Mouse (Mus musculus) heart, postnatal 0 days (tissue): ENCODE measurements at regions not wholly inside any gene's neighbourhood (a gene's known extent, or its start where the extent isn't known, plus 50 kb on each side); places are given as distances from the start of the nearest gene placed in this dataset.
A peak's percentile ranks its signal among the peaks of the same experiment; 100 is the strongest.

ENCODE experiments used
- ATAC-seq: fragments of 200-750 bp; cut with Nextera tagmentation; 2 replicates; pipeline ENCODE4 v1.8.0; 2017; ENCODE audit warnings: low read depth, moderate number of reproducible peaks, moderate library complexity; ENCODE audit not compliant: insufficient read depth
- DNase-seq: peaks from one replicate; pipeline ENCODE4 v3.0.0-alpha.2; 2016; ENCODE audit warnings: low spot score
- H3K27ac ChIP-seq: fragments of 300-500 bp; sonication (generic); 2 replicates; pipeline ENCODE4 v1.5.1; 2014; ENCODE audit warnings: low read depth, mild to moderate bottlenecking
- H3K27me3 ChIP-seq: fragments of 300-500 bp; sonication (generic); 2 replicates; pipeline ENCODE4 v1.6.1; 2014; ENCODE audit warnings: low read length, mixed read lengths; ENCODE audit not compliant: control insufficient read depth, insufficient read depth
- H3K36me3 ChIP-seq: fragments of 300-500 bp; sonication (generic); replicated peaks from 2 replicates; pipeline ENCODE4 v1.6.1; 2014; ENCODE audit warnings: low read length, mixed read lengths; ENCODE audit not compliant: control insufficient read depth, insufficient read depth
- H3K4me1 ChIP-seq: fragments of 300-500 bp; sonication (generic); 2 replicates; pipeline ENCODE4 v1.6.1; 2014; ENCODE audit warnings: antibody characterized with exemption; ENCODE audit not compliant: control insufficient read depth, insufficient read depth
- H3K4me2 ChIP-seq: fragments of 300-500 bp; sonication (generic); 2 replicates; pipeline ENCODE4 v1.6.1; 2014; ENCODE audit warnings: low read depth, mild to moderate bottlenecking, low read length, moderate library complexity
- H3K4me3 ChIP-seq: fragments of 300-500 bp; sonication (generic); 2 replicates; pipeline ENCODE4 v1.5.1; 2014; ENCODE audit warnings: low read depth, low read length
- H3K9ac ChIP-seq: fragments of 300-500 bp; sonication (generic); replicated peaks from 2 replicates; pipeline ENCODE4 v1.6.1; 2014; ENCODE audit warnings: low read depth, low read length, mixed read lengths
- H3K9me3 ChIP-seq: fragments of 300-500 bp; sonication (generic); replicated peaks from 2 replicates; pipeline ENCODE4 v1.6.1; 2016; ENCODE audit warnings: low read length; ENCODE audit not compliant: control insufficient read depth
- CTCF ChIP-seq: IDR thresholded peaks from 2 replicates; pipeline ENCODE4 v1.5.1; 2016; ENCODE audit warnings: antibody characterized with exemption, control low read depth, low read depth
- EP300 ChIP-seq: IDR thresholded peaks from 2 replicates; pipeline ENCODE4 v1.6.1; 2016; ENCODE audit warnings: antibody characterized with exemption, low read depth
- WGBS: fragments of 180-500 bp; shearing (Covaris S2); extraction: QIAGEN DNeasy Blood & Tissue Kit; methylation state at CpG from one replicate; pipeline ENCODE4 v1.1.7; 2014; 5-methylcytosine and 5-hydroxymethylcytosine counted together

DNA sequence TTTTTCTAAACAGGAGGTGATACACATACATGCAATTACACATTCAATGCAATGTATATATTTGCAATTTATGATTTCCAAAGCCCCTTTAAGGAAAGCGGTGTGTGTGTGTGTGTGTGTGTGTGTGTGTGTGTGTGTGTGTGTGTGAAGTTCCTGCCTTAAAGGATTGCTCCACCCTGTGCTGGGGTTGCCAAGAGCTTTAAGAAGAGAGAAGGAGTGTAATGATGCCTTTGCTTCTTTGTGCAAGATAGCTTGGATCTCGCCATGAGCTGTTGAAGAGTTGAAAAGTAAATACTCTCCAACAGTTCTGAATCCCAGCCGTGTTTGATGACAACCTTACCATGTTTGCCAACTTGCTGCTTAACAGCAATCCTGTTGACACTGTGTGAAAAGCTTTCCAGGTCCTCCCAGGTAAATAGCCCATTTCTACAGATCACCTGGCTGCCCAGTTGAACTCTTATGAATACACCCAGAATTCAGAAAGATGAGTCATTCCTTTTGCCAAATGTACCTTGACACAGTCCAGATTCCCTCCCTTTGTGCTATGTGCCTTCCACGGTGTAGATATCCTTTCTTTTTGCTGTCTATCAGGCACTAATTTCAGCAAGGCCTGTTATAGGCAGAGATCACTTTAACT is 216.3 kb downstream of the Ikzf2 start:
- ATAC-seq, result no peak
- H3K9me3 ChIP-seq, result no peaks in the 10 kb centered on the region
- 56% methylated on average over 4 of the region's 4 CpGs for WGBS

GRCm38 (mm10) chr1:69469158-69469901 is 217.7 kb downstream of the Ikzf2 start:
- H3K9ac ChIP-seq, result no peak overlapping the region
- no peaks in the 10 kb centered on the region for H3K36me3 ChIP-seq
- ATAC-seq, result no peak
- DNase-seq, result no peak
- H3K27ac ChIP-seq, result no peak overlapping the region
- no peak overlapping the region for H3K4me3 ChIP-seq
- TF ChIP-seq EP300 (no peak), CTCF (no peak)
- no peaks in the 10 kb centered on the region for H3K9me3 ChIP-seq
- H3K4me2 ChIP-seq, result no peak overlapping the region
- no peaks in the 10 kb centered on the region for H3K27me3 ChIP-seq
- H3K4me1 ChIP-seq, result no peaks in the 10 kb centered on the region
- WGBS, result 76% methylated on average over 8 of the region's 8 CpGs

More for the DNA sequence above, 216.3 kb downstream of the Ikzf2 start:
- TF ChIP-seq EP300, result no peak
- TF ChIP-seq CTCF, result no peak
- Histone ChIP-seq H3K27me3 (no peaks in the 10 kb centered on the region), H3K9ac (no peak overlapping the region), H3K4me2 (no peak overlapping the region), H3K4me1 (no peaks in the 10 kb centered on the region), H3K27ac (no peak overlapping the region), H3K36me3 (no peaks in the 10 kb centered on the region), H3K4me3 (no peak overlapping the region)
- DNase-seq, result no peak

GRCm38 (mm10) chr1:69466534-69467275 is 220.3 kb downstream of the Ikzf2 start:
- TF ChIP-seq CTCF, result no peak
- no peak overlapping the region for H3K9ac ChIP-seq
- no peak overlapping the region for H3K4me3 ChIP-seq
- no peaks in the 10 kb centered on the region for H3K36me3 ChIP-seq
- H3K4me2 ChIP-seq, result no peak overlapping the region
- ATAC-seq (no peak; the same call in 1 of the 2 replicates), DNase-seq (peak; percentile 15)
- H3K27me3 ChIP-seq, result no peaks in the 10 kb centered on the region
- no peaks in the 10 kb centered on the region for H3K9me3 ChIP-seq
- 28% methylated on average over 5 of the region's 5 CpGs for WGBS
- no peaks in the 10 kb centered on the region for H3K4me1 ChIP-seq
- no peak overlapping the region for H3K27ac ChIP-seq

DNA sequence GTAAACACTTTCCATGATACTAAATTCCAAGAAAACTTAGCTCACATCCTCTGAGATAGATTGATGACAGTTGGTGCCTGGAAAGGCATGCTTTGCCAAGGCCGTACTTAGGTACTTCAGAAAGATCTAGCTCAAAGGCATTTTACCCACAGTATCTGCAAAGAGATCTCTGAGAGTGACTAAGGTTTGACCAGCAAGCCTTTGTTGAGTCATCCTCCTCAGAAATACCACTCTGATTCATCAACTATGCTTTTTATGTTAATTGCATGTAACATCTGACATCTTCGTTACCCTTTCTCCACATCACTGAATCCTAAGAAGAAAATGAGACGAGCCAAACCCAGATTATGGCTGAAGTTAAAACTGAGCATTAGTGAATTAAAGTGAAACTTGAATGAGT is 225.9 kb downstream of the Ikzf2 start:
- no peak for DNase-seq

DNA sequence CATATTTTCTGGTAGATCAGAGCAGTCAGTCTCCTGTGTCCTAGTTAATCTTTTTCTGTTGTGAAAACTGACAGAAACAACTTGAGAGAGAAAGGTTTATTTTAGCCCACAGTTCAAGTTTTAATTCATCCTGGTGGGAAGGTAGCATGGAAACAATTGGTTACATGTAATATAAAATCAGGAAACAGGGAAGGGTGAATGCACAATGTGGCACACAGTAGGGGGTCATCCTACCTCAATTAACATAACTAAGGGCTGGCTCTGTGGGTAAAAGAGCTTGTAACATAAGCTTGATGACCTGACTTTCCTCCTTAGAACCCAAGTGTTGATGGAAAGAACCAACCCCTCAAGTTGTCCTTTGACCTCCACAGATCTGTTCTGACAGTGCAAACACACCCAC is 227.1 kb downstream of the Ikzf2 start:
- TF ChIP-seq CTCF, result no peak
- no peak for TF ChIP-seq EP300
- no peak overlapping the region for H3K9ac ChIP-seq

More for the DNA sequence above, 225.9 kb downstream of the Ikzf2 start:
- WGBS, result 77% methylated on average over 3 of the region's 3 CpGs
- no peak overlapping the region for H3K27ac ChIP-seq
- H3K9ac ChIP-seq, result no peak overlapping the region
- no peaks in the 10 kb centered on the region for H3K27me3 ChIP-seq
- no peak overlapping the region for H3K4me3 ChIP-seq
- H3K4me1 ChIP-seq, result no peaks in the 10 kb centered on the region
- TF ChIP-seq EP300 (no peak), CTCF (no peak)
- H3K9me3 ChIP-seq, result no peaks in the 10 kb centered on the region
- H3K36me3 ChIP-seq, result no peaks in the 10 kb centered on the region
- no peak for ATAC-seq
- no peak overlapping the region for H3K4me2 ChIP-seq

More for the DNA sequence above, 227.1 kb downstream of the Ikzf2 start:
- no peak for DNase-seq
- H3K4me3 ChIP-seq, result no peak overlapping the region
- no peaks in the 10 kb centered on the region for H3K4me1 ChIP-seq
- ATAC-seq, result no peak
- no peak overlapping the region for H3K27ac ChIP-seq
- H3K9me3 ChIP-seq, result no peaks in the 10 kb centered on the region
- no peaks in the 10 kb centered on the region for H3K27me3 ChIP-seq
- H3K4me2 ChIP-seq, result no peak overlapping the region
- H3K36me3 ChIP-seq, result no peaks in the 10 kb centered on the region
